Mouse (Mus musculus): ENCODE results near the gene Casp7. TPM values are rescaled to one million over a fixed set of nuclear protein-coding genes. Genes with fewer than 3 reads are reported as not detected.

Casp7 gene
- polyA plus RNA-seq, 1 experiment from 2014 or later = 16.2 TPM

DNA sequence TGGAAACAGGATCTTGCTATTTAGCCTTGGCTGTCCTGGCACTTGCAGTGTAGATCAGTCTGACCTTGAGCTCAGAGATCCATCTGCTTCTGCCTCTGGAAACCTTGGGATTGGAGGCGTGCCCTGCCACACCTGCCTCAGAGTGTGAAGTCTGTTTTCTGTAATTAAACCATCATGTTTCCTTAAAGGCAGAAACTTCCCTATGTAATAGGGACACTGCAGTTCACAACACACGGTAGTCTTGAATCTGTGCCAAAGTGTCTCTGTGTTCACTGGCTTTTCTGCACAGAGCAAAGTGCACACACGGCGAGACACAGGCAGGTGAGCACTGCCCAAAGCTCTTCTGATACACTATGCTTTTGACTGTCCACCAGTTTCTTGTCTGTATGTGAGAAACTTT is 21.5 kb downstream of the Casp7 start:
- no peak overlapping the region for H3K4me3 ChIP-seq
- 92% methylated on average over 4 of the region's 4 CpGs for WGBS
- H3K9me3 ChIP-seq = no peaks in the 10 kb centered on the region

DNA sequence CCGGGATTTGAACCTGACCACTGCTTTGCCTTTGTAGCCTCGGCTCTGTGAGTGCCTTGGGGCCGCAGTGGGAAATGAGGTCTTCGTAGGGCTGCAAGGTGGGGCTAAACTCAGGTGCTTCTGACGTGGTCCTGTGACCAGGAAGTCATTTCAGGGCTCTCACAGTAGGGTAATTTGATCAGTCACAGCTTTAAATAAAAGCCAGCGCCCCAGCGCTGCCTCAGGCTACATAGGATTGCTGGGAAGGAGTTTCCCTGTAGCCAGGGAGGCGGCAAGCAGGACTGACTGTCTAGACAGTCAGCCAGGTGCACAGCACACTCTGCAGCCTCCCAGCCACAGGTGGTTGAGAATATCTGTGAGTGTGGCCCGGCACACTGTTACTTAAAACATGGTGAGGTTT is 22.5 kb downstream of the Casp7 start:
- Histone ChIP-seq H3K4me3 (no peak overlapping the region), H3K27me3 (ENCODE audit: poor library complexity, severe bottlenecking) (no peaks in the 10 kb centered on the region), H3K36me3 (replicated peaks) (no peaks in the 10 kb centered on the region), H3K27ac (no peak overlapping the region), H3K9me3 (no peaks in the 10 kb centered on the region), H3K4me1 (peaks cover 16% of the 10 kb centered on the region)
- WGBS = 69% methylated on average over 9 of the region's 9 CpGs
- no peak for DNase-seq (ENCODE audit: extremely low spot score, low spot score)

More for the DNA sequence above, 21.5 kb downstream of the Casp7 start:
- Histone ChIP-seq H3K36me3 (replicated peaks) (no peaks in the 10 kb centered on the region), H3K4me1 (peaks cover 7% of the 10 kb centered on the region), H3K27me3 (ENCODE audit: poor library complexity, severe bottlenecking) (no peaks in the 10 kb centered on the region), H3K27ac (no peak overlapping the region)
- no peak for DNase-seq (ENCODE audit: extremely low spot score, low spot score)

- H3K4me3 ChIP-seq = no peak overlapping the region
- no peaks in the 10 kb centered on the region for H3K27me3 ChIP-seq (ENCODE audit: poor library complexity, severe bottlenecking)
These were observed 23.4 kb downstream of the Casp7 start for GRCm38 (mm10) chr19:56420345-56420744.

GRCm38 (mm10) chr19:56422476-56423338 is 25.8 kb downstream of the Casp7 start:
- Histone ChIP-seq H3K27me3 (ENCODE audit: poor library complexity, severe bottlenecking) (no peaks in the 10 kb centered on the region), H3K4me1 (peaks cover 37% of the 10 kb centered on the region), H3K4me3 (no peak overlapping the region), H3K9me3 (no peaks in the 10 kb centered on the region), H3K36me3 (replicated peaks) (no peaks in the 10 kb centered on the region), H3K27ac (no peak overlapping the region)
- 38% methylated on average over 14 of the region's 14 CpGs for WGBS
- DNase-seq (ENCODE audit: extremely low spot score, low spot score) = peak; percentile 81

More at GRCm38 (mm10) chr19:56420345-56420744, 23.4 kb downstream of the Casp7 start:
- DNase-seq (ENCODE audit: extremely low spot score, low spot score) = no peak
- H3K36me3 ChIP-seq (replicated peaks) = no peaks in the 10 kb centered on the region
- no peaks in the 10 kb centered on the region for H3K9me3 ChIP-seq
- peaks cover 24% of the 10 kb centered on the region for H3K4me1 ChIP-seq
- WGBS = 91% methylated on average over 3 of the region's 3 CpGs
- H3K27ac ChIP-seq = no peak overlapping the region

- no peak for DNase-seq (ENCODE audit: extremely low spot score, low spot score)
- Histone ChIP-seq H3K4me1 (peaks cover 42% of the 10 kb centered on the region), H3K27me3 (ENCODE audit: poor library complexity, severe bottlenecking) (no peaks in the 10 kb centered on the region), H3K36me3 (replicated peaks) (no peaks in the 10 kb centered on the region), H3K27ac (no peak overlapping the region), H3K9me3 (no peaks in the 10 kb centered on the region), H3K4me3 (no peak overlapping the region)
- WGBS = 65% methylated on average over 12 of the region's 12 CpGs
These were observed 26.4 kb downstream of the Casp7 start for GRCm38 (mm10) chr19:56423370-56423769.

DNA sequence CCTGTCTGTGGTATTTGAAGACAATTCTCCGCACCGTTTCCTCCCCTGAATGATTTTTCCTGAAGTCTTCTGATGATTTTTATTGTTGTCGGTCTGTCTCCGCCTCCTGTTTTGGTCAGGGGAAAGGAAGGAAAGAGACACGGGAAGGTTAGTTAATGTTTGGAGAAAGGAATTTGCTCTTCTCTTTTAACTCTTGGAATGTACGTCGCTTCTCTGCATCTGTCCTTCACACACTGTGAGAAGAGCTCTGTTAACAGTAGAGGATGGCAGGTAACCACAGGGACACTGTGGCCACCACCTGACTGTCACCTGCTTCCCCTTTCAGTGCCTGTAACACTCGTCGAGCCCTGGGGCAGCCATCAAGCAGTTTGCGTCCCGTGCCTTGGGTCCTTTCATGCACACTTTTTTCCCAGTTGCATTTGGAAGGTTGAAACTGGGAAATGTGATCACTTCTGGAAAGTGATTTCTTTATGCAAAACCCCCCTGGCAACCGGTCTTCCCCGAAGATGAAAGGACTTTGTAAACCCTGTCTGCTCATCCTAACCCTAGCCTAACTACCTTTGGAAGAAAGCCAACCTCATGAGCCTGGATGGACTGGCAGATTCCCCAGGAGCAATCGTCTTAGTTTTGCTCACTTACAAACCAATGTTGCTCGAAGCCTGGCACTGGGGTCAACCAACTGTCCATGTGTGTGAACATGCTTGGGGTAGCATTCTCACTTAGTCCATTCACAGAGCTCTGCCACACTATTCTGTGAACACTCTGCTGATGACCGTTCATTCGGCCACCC is 27.9 kb downstream of the Casp7 start:
- H3K4me3 ChIP-seq = no peak overlapping the region
- 88% methylated on average over 17 of the region's 17 CpGs for WGBS
- peaks cover 42% of the 10 kb centered on the region for H3K4me1 ChIP-seq
- no peaks in the 10 kb centered on the region for H3K36me3 ChIP-seq (replicated peaks)
- no peak overlapping the region for H3K27ac ChIP-seq
- no peak for DNase-seq (ENCODE audit: extremely low spot score, low spot score)
- H3K9me3 ChIP-seq = no peaks in the 10 kb centered on the region
- H3K27me3 ChIP-seq (ENCODE audit: poor library complexity, severe bottlenecking) = no peaks in the 10 kb centered on the region

- no peaks in the 10 kb centered on the region for H3K27me3 ChIP-seq (ENCODE audit: poor library complexity, severe bottlenecking)
- H3K4me3 ChIP-seq = no peak overlapping the region
- no peaks in the 10 kb centered on the region for H3K9me3 ChIP-seq
- no peaks in the 10 kb centered on the region for H3K36me3 ChIP-seq (replicated peaks)
- no peak for DNase-seq (ENCODE audit: extremely low spot score, low spot score)
- H3K4me1 ChIP-seq = peaks cover 42% of the 10 kb centered on the region
- peak overlapping the region; percentile 51 for H3K27ac ChIP-seq
- WGBS = 73% methylated on average over 9 of the region's 9 CpGs
These were observed 28.6 kb downstream of the Casp7 start for GRCm38 (mm10) chr19:56425492-56425891.

- Histone ChIP-seq H3K4me1 (peaks cover 28% of the 10 kb centered on the region), H3K27ac (no peak overlapping the region), H3K27me3 (ENCODE audit: poor library complexity, severe bottlenecking) (no peaks in the 10 kb centered on the region), H3K36me3 (replicated peaks) (peaks cover 5% of the 10 kb centered on the region; the same call in 1 of the 2 replicates), H3K4me3 (no peak overlapping the region), H3K9me3 (no peaks in the 10 kb centered on the region)
- WGBS = 80% methylated on average over 8 of the region's 8 CpGs
- no peak for DNase-seq (ENCODE audit: extremely low spot score, low spot score)
These were observed 33.4 kb downstream of the Casp7 start for GRCm38 (mm10) chr19:56430369-56430768.

GRCm38 (mm10) chr19:56432706-56433105 is 35.8 kb downstream of the Casp7 start:
- peaks cover 15% of the 10 kb centered on the region; the same call in 1 of the 2 replicates for H3K36me3 ChIP-seq (replicated peaks)
- peaks cover 15% of the 10 kb centered on the region; the same call in 1 of the 2 replicates for H3K4me1 ChIP-seq
- no peak overlapping the region for H3K4me3 ChIP-seq
- DNase-seq (ENCODE audit: extremely low spot score, low spot score) = no peak
- no peaks in the 10 kb centered on the region for H3K27me3 ChIP-seq (ENCODE audit: poor library complexity, severe bottlenecking)
- no peaks in the 10 kb centered on the region for H3K9me3 ChIP-seq
- no peak overlapping the region for H3K27ac ChIP-seq
- WGBS = 89% methylated on average over 10 of the region's 10 CpGs

DNA sequence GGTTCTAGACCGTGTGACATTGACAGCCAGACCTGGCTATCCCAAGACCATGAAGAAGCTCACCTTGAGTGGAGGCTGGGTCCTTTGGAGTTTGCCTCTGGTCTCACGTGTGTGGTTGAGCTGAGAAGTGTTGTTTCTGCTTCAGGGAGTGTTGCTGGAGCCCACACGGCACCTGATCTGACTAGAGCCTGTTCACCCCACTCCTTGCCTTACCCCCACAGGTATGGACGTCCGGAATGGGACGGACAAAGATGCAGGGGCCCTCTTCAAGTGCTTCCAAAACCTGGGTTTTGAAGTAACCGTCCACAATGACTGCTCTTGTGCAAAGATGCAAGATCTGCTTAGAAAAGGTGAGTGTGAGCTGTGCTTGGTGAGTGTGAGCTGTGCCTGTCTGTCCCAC is 36.7 kb downstream of the Casp7 start:
- WGBS = 89% methylated on average over 7 of the region's 7 CpGs
- Histone ChIP-seq H3K4me3 (no peak overlapping the region), H3K4me1 (peaks cover 10% of the 10 kb centered on the region; the same call in 1 of the 2 replicates), H3K36me3 (replicated peaks) (peaks cover 15% of the 10 kb centered on the region; the same call in 1 of the 2 replicates), H3K27me3 (ENCODE audit: poor library complexity, severe bottlenecking) (no peaks in the 10 kb centered on the region), H3K27ac (no peak overlapping the region), H3K9me3 (no peaks in the 10 kb centered on the region)
- DNase-seq (ENCODE audit: extremely low spot score, low spot score) = no peak

DNA sequence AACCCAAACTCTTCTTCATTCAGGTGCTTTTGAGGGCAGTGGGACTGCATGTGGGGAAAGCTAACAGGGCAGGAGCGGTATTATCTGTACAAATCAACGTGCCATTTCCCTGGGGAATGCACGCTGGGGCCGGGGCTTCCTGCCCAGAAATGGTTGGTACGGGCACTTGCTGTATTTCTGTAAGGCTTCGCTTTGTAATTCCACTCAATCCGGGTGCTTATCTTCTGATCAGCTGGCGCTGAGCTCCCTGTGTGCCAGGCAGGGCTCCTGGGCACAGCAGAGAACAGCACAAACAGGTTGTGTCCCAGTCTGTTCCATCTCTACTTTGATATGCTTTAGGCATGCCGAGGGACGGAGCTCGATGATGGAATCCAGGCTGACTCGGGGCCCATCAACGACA is 39.5 kb downstream of the Casp7 start:
- Histone ChIP-seq H3K9me3 (no peaks in the 10 kb centered on the region), H3K4me1 (peaks cover 14% of the 10 kb centered on the region; the same call in 1 of the 2 replicates), H3K36me3 (replicated peaks) (peaks cover 22% of the 10 kb centered on the region; the same call in 1 of the 2 replicates), H3K27me3 (ENCODE audit: poor library complexity, severe bottlenecking) (no peaks in the 10 kb centered on the region), H3K27ac (no peak overlapping the region), H3K4me3 (no peak overlapping the region)
- no peak for DNase-seq (ENCODE audit: extremely low spot score, low spot score)
- 88% methylated on average over 13 of the region's 13 CpGs for WGBS

- WGBS = 93% methylated on average over 7 of the region's 7 CpGs
- Histone ChIP-seq H3K4me1 (peaks cover 9% of the 10 kb centered on the region; the same call in 1 of the 2 replicates), H3K4me3 (no peak overlapping the region), H3K27ac (no peak overlapping the region), H3K36me3 (replicated peaks) (peaks cover 22% of the 10 kb centered on the region; the same call in 1 of the 2 replicates), H3K9me3 (no peaks in the 10 kb centered on the region), H3K27me3 (ENCODE audit: poor library complexity, severe bottlenecking) (no peaks in the 10 kb centered on the region)
- DNase-seq (ENCODE audit: extremely low spot score, low spot score) = no peak
These were observed 41.6 kb downstream of the Casp7 start for GRCm38 (mm10) chr19:56438357-56439071.
